Mouse (Mus musculus): ENCODE measurements at regions not wholly inside any gene's neighbourhood (a gene's known extent, or its start where the extent isn't known, plus 50 kb on each side); places are given as distances from the start of the nearest gene placed in this dataset.
A peak's percentile ranks its signal among the peaks of the same experiment; 100 is the strongest.

- no peak for ATAC-seq (ENCODE audit: extremely low read depth, insufficient number of reproducible peaks, low FRiP score, poor library complexity, severe bottlenecking)
These were observed 137.1 kb upstream of the Pkdcc start for GRCm38 (mm10) chr17:83077737-83078600.

- no peak for ATAC-seq (ENCODE audit: extremely low read depth, insufficient number of reproducible peaks, low FRiP score, poor library complexity, severe bottlenecking)
These were observed 136.3 kb upstream of the Pkdcc start for GRCm38 (mm10) chr17:83078601-83079360.

- ATAC-seq (ENCODE audit: extremely low read depth, insufficient number of reproducible peaks, low FRiP score, poor library complexity, severe bottlenecking) = no peak
These were observed 135.8 kb upstream of the Pkdcc start for GRCm38 (mm10) chr17:83079361-83079685.

DNA sequence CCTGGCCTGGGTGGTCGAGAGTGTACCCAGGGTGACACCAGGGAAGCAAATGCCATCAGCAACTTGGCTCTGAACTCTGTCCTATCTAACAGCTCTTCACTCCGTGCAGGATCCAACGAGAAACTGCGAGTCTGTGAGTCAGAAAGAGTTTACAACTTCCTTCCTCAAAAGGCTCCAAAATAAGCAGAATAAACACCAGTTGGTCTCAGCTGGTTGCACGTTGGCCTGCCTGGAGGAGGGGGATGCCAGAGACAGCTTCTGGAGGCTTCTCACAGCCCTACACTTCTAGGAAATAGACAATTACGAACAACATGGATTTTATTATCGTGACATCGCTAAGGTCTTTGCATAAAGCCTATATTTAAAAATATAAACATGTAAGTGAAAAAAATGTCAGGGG lies 133.4 kb upstream of the Pkdcc start:
- no peak for ATAC-seq (ENCODE audit: extremely low read depth, insufficient number of reproducible peaks, low FRiP score, poor library complexity, severe bottlenecking)

DNA sequence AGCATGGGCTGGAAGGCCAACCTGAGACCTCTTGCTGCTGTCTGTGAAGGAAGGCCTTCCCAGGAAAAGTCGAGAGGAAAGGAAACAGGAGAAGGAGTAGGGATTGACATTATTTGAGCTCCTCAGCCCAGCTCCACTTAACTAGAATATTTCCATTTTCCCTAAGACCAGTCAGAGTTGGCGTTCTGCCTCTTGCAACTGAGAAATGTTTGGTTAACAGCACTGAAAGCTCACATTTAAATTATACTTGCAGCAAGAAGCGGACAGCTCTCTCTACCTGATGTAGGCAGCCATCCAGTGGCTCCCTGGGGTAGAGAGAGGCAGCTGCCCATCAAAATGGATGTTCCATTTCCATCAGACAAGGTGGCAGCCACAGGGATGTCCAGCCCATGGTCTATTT lies 131.6 kb upstream of the Pkdcc start:
- ATAC-seq (ENCODE audit: extremely low read depth, insufficient number of reproducible peaks, low FRiP score, poor library complexity, severe bottlenecking) = no peak

- ATAC-seq (ENCODE audit: extremely low read depth, insufficient number of reproducible peaks, low FRiP score, poor library complexity, severe bottlenecking) = no peak
These were observed 129.2 kb upstream of the Pkdcc start for GRCm38 (mm10) chr17:83085792-83086475.

DNA sequence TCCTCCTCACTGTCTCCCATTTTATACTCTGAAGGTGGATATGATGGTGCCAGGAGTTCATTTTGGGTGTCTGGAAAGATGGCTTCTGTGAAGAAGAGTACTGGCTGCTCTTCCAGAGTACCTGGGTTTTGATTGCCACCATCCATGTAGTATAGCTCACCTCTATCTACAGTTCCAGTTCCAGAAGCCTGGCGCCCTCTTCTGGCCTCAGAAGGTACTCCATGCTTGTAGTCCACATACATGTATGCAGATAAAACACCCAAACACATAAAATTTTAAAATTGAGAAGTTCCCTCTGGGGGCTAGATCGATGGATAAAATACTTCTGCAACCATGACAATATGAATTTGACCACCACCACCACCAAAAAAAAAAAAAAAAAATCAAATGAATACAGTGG lies 128.4 kb upstream of the Pkdcc start:
- ATAC-seq (ENCODE audit: extremely low read depth, insufficient number of reproducible peaks, low FRiP score, poor library complexity, severe bottlenecking) = no peak

GRCm38 (mm10) chr17:83088471-83088870 lies 126.6 kb upstream of the Pkdcc start:
- peak; percentile 60; the same call in 1 of the 2 replicates for ATAC-seq (ENCODE audit: extremely low read depth, insufficient number of reproducible peaks, low FRiP score, poor library complexity, severe bottlenecking)

- no peak for ATAC-seq (ENCODE audit: extremely low read depth, insufficient number of reproducible peaks, low FRiP score, poor library complexity, severe bottlenecking)
These were observed 125.0 kb upstream of the Pkdcc start for GRCm38 (mm10) chr17:83089856-83090692.

- ATAC-seq (ENCODE audit: extremely low read depth, insufficient number of reproducible peaks, low FRiP score, poor library complexity, severe bottlenecking) = no peak
These were observed 121.2 kb upstream of the Pkdcc start for GRCm38 (mm10) chr17:83093862-83094261.

- no peak for ATAC-seq (ENCODE audit: extremely low read depth, insufficient number of reproducible peaks, low FRiP score, poor library complexity, severe bottlenecking)
These were observed 118.6 kb upstream of the Pkdcc start for GRCm38 (mm10) chr17:83096451-83096850.

DNA sequence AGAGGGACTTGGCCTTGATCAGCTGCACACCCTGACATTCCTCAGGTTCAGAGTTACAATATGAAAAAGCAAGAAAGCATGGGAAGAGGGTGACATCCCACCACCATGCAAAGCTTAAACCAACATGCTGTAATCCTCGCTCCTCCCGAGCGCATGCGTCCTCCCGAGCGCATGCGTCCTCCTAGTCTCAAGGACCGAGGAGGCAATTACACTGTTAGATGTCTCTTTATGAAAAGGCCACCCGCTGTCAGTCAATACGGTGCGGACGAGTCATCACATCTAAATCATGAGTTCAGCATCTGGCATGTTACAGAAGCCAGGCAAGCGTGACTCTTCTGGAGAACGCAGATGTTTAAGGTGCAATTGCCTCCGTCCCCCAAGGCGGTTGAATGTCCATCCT lies 117.1 kb upstream of the Pkdcc start:
- no peak for ATAC-seq (ENCODE audit: extremely low read depth, insufficient number of reproducible peaks, low FRiP score, poor library complexity, severe bottlenecking)

- no peak for ATAC-seq (ENCODE audit: extremely low read depth, insufficient number of reproducible peaks, low FRiP score, poor library complexity, severe bottlenecking)
These were observed 116.2 kb upstream of the Pkdcc start for GRCm38 (mm10) chr17:83098679-83099413.

DNA sequence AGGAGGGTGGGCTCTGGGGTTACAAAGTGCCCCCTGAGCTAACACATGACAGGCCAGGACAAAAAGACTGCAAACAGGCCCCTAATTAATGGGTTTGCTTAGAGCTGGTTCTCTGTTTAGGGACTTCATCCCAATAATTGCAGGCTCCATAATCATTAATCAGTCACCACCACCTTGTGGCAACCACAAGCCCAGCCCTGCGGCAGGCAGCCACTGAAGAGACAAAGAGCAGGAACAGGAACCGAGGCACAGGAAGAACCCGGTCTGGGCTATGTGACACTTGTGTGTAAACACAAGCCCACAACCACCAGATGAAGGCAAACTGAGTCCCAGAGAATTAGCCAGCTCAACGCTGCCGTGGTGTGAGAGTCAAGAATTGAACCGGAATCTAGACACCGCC lies 114.1 kb upstream of the Pkdcc start:
- no peak for ATAC-seq (ENCODE audit: extremely low read depth, insufficient number of reproducible peaks, low FRiP score, poor library complexity, severe bottlenecking)

DNA sequence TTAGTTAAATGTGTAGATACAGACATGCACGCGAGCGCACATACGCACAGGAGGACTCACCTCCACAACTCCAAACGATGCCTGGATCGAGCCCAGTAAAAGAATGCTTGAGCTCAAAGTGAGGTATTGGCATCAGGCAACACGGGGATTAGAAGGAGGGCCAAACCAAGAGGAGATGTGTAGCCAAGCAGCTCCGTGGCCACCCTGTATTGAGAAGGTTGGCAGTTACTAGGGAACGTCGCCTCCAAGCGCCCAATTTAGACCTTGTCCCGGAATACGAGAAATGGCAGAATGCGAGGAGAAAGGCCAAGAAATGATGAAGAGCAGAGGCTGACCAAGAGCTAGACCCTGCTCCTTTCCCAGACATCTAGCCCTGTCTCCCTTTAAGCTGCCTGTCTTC lies 113.3 kb upstream of the Pkdcc start:
- ATAC-seq (ENCODE audit: extremely low read depth, insufficient number of reproducible peaks, low FRiP score, poor library complexity, severe bottlenecking) = no peak

GRCm38 (mm10) chr17:83102675-83103412 lies 112.2 kb upstream of the Pkdcc start:
- no peak for ATAC-seq (ENCODE audit: extremely low read depth, insufficient number of reproducible peaks, low FRiP score, poor library complexity, severe bottlenecking)

- no peak for ATAC-seq (ENCODE audit: extremely low read depth, insufficient number of reproducible peaks, low FRiP score, poor library complexity, severe bottlenecking)
These were observed 106.9 kb upstream of the Pkdcc start for GRCm38 (mm10) chr17:83108151-83108550.
